Mouse (Mus musculus) hindbrain, embryonic 10.5 days (tissue): ENCODE results near the gene Ifi27. TPM values are rescaled to one million over a fixed set of nuclear protein-coding genes. Genes with fewer than 3 reads are reported as not detected.

Experiments used
- DNase-seq: peaks from one replicate; pipeline ENCODE4 v3.0.0-alpha.2; 2017; ENCODE audit warnings: low spot score
- H3K27ac ChIP-seq: fragments of 300-500 bp; sonication (generic); 2 replicates; pipeline ENCODE4 v1.5.1; 2016; ENCODE audit warnings: mild to moderate bottlenecking, moderate library complexity
- H3K27me3 ChIP-seq: fragments of 300-500 bp; sonication (generic); 2 replicates; pipeline ENCODE4 v1.6.1; 2016; ENCODE audit warnings: mild to moderate bottlenecking; ENCODE audit not compliant: poor library complexity, insufficient read depth, severe bottlenecking
- H3K36me3 ChIP-seq: fragments of 300-500 bp; sonication (generic); 2 replicates; pipeline ENCODE4 v1.6.1; 2016; ENCODE audit warnings: mild to moderate bottlenecking, moderate library complexity
- H3K4me1 ChIP-seq: fragments of 300-500 bp; sonication (generic); replicated peaks from 2 replicates; pipeline ENCODE4 v1.6.1; 2016; ENCODE audit warnings: mild to moderate bottlenecking
- H3K4me3 ChIP-seq: fragments of 300-500 bp; sonication (generic); 2 replicates; pipeline ENCODE4 v1.5.1; 2016; ENCODE audit warnings: mild to moderate bottlenecking, moderate library complexity
- H3K9me3 ChIP-seq: fragments of 300-500 bp; sonication (generic); 2 replicates; pipeline ENCODE4 v1.6.1; 2016; ENCODE audit warnings: mild to moderate bottlenecking, moderate library complexity
- WGBS: fragments of 180-500 bp; shearing (Covaris S2); methylation state at CpG from one replicate; pipeline ENCODE4 v1.1.7; 2016; 5-methylcytosine and 5-hydroxymethylcytosine counted together
- polyA plus RNA-seq: library from polyadenylated mRNA; unstranded; fragments of >200 nt; fragmentation: Nextera tagmentation; extraction: Ambion mirVana; gene quantifications from 2 replicates; pipeline ENCODE4 v1.2.1, GENCODE M21; 2016

Gene Ifi27
- 0.60 and 1.7 TPM in 2 replicates for polyA plus RNA-seq

DNA sequence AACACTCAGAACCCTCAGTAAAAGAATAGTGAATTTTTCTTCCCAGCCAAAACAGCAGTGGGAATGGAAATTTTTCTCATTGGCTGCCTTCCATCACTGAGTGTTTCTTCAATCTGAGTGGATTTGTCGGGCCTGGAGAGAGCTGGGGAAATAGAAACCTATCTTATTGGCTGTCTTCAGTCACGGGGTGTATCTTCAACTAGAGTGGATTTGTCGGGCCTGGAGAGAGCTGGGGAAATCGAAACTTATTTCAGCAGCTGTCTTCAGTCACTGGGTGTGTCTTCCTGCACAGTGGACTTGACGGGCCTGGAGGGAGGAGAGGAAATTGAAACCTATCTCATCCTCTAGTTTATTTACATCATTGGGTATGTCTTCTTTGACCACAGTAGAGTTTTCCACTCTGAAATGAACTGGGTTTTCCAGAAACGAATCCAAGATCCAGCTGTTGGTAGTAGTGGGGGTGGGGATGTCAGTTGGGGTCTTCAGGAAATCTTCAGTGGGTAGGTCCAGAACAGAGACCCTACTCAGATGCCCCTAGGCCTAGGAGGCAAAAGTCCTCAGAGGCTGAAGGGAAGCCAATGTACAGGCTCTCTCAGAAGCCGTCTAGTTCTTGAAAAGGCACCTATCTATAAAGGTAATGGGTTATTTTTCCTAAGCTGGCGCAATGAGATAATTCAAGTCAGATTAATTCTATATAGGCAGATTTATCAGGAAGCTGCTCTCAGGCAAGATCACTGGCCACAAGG, at the start of gene Ifi27:
TSS of gene Ifi27 (plus strand) at position 226 of the 746 bp plus-strand sequence.
- no peaks in the 10 kb centered on the region for H3K4me1 ChIP-seq
- no peaks in the 10 kb centered on the region for H3K27me3 ChIP-seq
- no peak within 1 kb of the TSS for H3K4me3 ChIP-seq
- DNase-seq, result no peak
- no peaks in the 10 kb centered on the region for H3K9me3 ChIP-seq
- no peak within 1 kb of the TSS for H3K27ac ChIP-seq
- H3K36me3 ChIP-seq, result no peaks in the 10 kb centered on the region
- 81% methylated on average over 8 of the region's 8 CpGs for WGBS

DNA sequence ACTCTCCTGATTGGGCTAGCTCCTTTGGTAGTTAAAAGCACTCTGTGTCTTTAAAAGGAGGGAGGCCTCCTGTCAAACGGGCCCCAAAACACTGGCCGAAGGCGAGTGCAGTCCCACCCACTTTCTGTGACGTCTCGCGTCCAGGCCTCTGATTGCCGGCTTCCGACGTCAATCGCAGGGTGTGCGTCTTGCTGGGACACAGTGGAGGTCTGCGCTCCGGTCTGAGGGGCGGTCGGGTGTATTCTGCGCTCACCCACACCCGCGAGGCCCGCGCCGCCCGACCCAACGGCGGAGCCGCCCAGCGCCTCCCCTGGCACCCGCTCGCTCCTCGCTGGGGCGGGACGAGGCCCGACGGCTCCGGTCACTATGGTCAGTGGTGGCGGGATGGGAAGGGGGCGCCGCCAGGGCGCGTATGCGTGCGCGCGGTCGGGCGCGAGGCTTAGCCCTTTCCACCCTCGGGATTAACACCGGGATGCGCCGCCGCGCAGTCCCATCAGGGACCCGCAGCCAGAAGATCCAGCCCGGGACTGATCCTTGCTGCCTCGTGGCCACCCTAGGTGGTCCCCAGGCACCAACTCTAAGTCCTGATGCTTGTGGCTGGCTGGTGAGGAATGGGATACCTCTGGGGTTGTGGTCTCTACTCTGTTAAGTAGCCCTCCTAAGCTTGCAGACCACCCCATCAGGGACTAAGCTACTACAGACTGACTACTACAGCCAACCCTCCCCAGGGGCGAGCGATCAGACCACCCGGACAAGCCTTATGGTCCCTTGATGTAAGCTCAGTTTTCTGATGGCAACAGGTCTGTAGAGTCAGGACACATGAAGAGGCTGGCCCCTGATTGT, 45.3 kb upstream of the Ifi27 start, which contains the start of gene Otub2:
TSS of gene Otub2 (plus strand) at position 178 of the 843 bp plus-strand sequence.
- Histone ChIP-seq H3K27me3 (no peaks in the 10 kb centered on the region), H3K27ac (peak within 1 kb of the TSS; percentile 96), H3K9me3 (no peaks in the 10 kb centered on the region), H3K4me3 (peak within 1 kb of the TSS; percentile 87), H3K36me3 (no peaks in the 10 kb centered on the region), H3K4me1 (peaks cover 30% of the 10 kb centered on the region)
- DNase-seq, result peak; percentile 97
- WGBS, result 1% methylated on average over 58 of the region's 58 CpGs

GRCm38 (mm10) chr12:103389348-103389727, 44.7 kb upstream of the Ifi27 start:
- peak overlapping the region; percentile 96 for H3K27ac ChIP-seq
- no peaks in the 10 kb centered on the region for H3K9me3 ChIP-seq
- 63% methylated on average over 2 of the region's 2 CpGs for WGBS

DNA sequence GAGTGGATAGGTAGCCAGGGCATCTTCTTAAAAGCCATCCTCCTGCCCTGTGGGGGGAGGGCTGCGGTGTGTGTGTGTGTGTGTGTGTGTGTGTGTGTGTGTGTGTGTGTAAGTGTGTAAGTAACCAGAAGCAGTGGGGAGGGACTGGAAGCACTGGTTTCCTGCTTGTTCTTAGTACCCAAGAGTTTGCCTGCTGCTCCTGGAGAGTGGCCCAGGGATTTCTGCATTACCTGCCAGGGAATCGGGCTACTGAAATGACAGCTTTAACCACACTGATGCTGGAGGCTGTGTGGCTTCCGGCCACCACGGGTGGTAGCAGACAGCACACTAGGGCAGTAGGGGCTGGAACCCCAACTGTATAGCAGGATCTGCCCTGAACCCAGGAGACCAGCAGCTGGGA, 44.0 kb upstream of the Ifi27 start:
- Histone ChIP-seq H3K4me3 (no peak overlapping the region), H3K9me3 (no peaks in the 10 kb centered on the region), H3K27ac (no peak overlapping the region), H3K4me1 (peaks cover 34% of the 10 kb centered on the region), H3K36me3 (no peaks in the 10 kb centered on the region), H3K27me3 (no peaks in the 10 kb centered on the region)
- DNase-seq, result no peak
- WGBS, result 78% methylated on average over 4 of the region's 4 CpGs

More at GRCm38 (mm10) chr12:103389348-103389727, 44.7 kb upstream of the Ifi27 start:
- DNase-seq, result no peak
- H3K27me3 ChIP-seq, result no peaks in the 10 kb centered on the region
- no peaks in the 10 kb centered on the region for H3K36me3 ChIP-seq
- peaks cover 34% of the 10 kb centered on the region for H3K4me1 ChIP-seq
- H3K4me3 ChIP-seq, result peak overlapping the region; percentile 87

GRCm38 (mm10) chr12:103391098-103391497, 42.9 kb upstream of the Ifi27 start:
- no peaks in the 10 kb centered on the region for H3K27me3 ChIP-seq
- H3K27ac ChIP-seq, result no peak overlapping the region
- no peaks in the 10 kb centered on the region for H3K36me3 ChIP-seq
- H3K4me3 ChIP-seq, result no peak overlapping the region
- H3K9me3 ChIP-seq, result no peaks in the 10 kb centered on the region
- peaks cover 34% of the 10 kb centered on the region for H3K4me1 ChIP-seq
- 86% methylated on average over 7 of the region's 7 CpGs for WGBS
- no peak for DNase-seq

DNA sequence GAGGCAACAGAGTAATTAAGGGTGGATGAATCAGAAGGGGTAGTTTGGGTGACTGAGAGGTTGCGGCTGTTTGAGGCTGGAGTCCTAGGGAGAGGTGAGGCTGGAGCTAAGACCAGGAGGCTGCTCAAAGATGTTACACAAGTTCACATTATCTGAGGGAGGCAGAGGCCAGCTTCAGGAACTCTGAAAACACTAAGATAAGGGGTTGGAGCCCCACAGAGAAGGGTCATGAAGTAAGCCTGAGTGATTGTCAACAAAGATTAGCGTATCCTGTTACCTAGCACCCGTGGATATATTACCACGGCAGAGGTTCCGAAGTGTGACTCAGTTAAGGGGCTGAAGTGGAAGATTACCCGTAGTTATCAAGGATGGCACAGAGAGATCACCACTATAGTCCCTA, 40.5 kb upstream of the Ifi27 start:
- 58% methylated on average over 6 of the region's 6 CpGs for WGBS
- no peak overlapping the region for H3K4me3 ChIP-seq
- peaks cover 36% of the 10 kb centered on the region for H3K4me1 ChIP-seq
- H3K27me3 ChIP-seq, result no peaks in the 10 kb centered on the region
- DNase-seq, result no peak
- no peaks in the 10 kb centered on the region for H3K36me3 ChIP-seq
- H3K9me3 ChIP-seq, result no peaks in the 10 kb centered on the region
- H3K27ac ChIP-seq, result no peak overlapping the region

- H3K4me3 ChIP-seq, result no peak overlapping the region
- 83% methylated on average over 12 of the region's 12 CpGs for WGBS
- H3K36me3 ChIP-seq, result no peaks in the 10 kb centered on the region
- H3K27ac ChIP-seq, result no peak overlapping the region
- no peaks in the 10 kb centered on the region for H3K9me3 ChIP-seq
- DNase-seq, result no peak
- H3K27me3 ChIP-seq, result no peaks in the 10 kb centered on the region
- peaks cover 23% of the 10 kb centered on the region for H3K4me1 ChIP-seq
These were observed 38.3 kb upstream of the Ifi27 start for GRCm38 (mm10) chr12:103395486-103396275.

DNA sequence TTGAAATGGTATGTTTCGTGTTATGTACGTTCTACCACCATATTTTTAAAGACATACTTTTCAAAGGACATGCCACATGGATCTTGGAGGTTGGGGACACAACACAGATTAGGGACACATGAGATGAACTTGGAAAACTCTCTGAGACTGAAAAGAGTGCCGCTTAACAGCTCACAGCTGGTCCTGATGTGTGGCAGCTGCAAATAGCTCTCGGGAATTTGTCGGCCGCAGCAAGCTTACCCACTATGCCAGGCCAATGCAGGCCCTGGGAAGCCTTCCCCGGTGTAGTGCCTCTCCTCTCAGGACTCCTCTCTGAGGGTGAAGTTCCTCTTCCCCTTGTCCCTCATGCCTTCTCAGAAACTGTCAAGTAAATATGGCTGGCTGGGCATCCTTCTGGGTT, 37.3 kb upstream of the Ifi27 start:
- peaks cover 17% of the 10 kb centered on the region for H3K4me1 ChIP-seq
- H3K4me3 ChIP-seq, result no peak overlapping the region
- H3K27ac ChIP-seq, result no peak overlapping the region
- H3K9me3 ChIP-seq, result no peaks in the 10 kb centered on the region
- H3K36me3 ChIP-seq, result 0 out of 2 replicates have a peak, but pooled peaks cover 4% of the 10 kb centered on the region
- DNase-seq, result no peak
- WGBS, result 85% methylated on average over 7 of the region's 7 CpGs
- H3K27me3 ChIP-seq, result no peaks in the 10 kb centered on the region

GRCm38 (mm10) chr12:103404131-103404530, 29.9 kb upstream of the Ifi27 start:
- Histone ChIP-seq H3K4me3 (no peak overlapping the region), H3K36me3 (peaks cover 72% of the 10 kb centered on the region), H3K4me1 (no peaks in the 10 kb centered on the region), H3K27ac (no peak overlapping the region), H3K9me3 (no peaks in the 10 kb centered on the region), H3K27me3 (no peaks in the 10 kb centered on the region)
- 88% methylated on average over 18 of the region's 18 CpGs for WGBS
- no peak for DNase-seq

GRCm38 (mm10) chr12:103407720-103408119, 26.3 kb upstream of the Ifi27 start, which contains the start of gene 9330161L09Rik:
Gene 9330161L09Rik (minus strand): TSS chr12:103407820.
- H3K36me3 ChIP-seq, result peaks cover 99% of the 10 kb centered on the region
- no peaks in the 10 kb centered on the region for H3K4me1 ChIP-seq
- DNase-seq, result no peak
- 92% methylated on average over 4 of the region's 4 CpGs for WGBS
- no peak within 1 kb of the TSS for H3K4me3 ChIP-seq
- H3K27me3 ChIP-seq, result no peaks in the 10 kb centered on the region
- no peaks in the 10 kb centered on the region for H3K9me3 ChIP-seq
- H3K27ac ChIP-seq, result no peak within 1 kb of the TSS

DNA sequence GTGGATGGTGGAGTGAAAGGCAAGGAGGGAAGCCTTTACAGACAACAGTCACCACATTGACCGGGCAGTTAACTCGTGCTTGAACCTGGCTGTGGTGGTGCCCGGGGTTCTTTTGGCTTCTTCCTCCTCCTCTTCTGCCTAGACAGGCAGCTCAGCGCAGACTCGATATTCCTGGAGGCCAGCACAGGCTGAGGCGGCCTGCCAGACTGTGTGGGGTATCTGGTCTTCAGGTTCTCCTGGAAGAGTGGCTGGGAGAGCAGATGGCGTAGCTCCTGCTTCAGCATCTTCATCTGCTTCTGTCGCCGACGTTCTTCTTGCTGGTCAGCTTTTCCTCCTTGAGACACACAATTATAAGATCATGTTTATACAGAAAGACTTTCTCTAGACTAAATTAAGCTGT, 25.9 kb upstream of the Ifi27 start:
- WGBS, result 95% methylated on average over 10 of the region's 10 CpGs
- Histone ChIP-seq H3K36me3 (peaks cover 99% of the 10 kb centered on the region), H3K4me3 (no peak overlapping the region), H3K9me3 (no peaks in the 10 kb centered on the region), H3K27ac (no peak overlapping the region), H3K27me3 (no peaks in the 10 kb centered on the region), H3K4me1 (no peaks in the 10 kb centered on the region)
- DNase-seq, result no peak

DNA sequence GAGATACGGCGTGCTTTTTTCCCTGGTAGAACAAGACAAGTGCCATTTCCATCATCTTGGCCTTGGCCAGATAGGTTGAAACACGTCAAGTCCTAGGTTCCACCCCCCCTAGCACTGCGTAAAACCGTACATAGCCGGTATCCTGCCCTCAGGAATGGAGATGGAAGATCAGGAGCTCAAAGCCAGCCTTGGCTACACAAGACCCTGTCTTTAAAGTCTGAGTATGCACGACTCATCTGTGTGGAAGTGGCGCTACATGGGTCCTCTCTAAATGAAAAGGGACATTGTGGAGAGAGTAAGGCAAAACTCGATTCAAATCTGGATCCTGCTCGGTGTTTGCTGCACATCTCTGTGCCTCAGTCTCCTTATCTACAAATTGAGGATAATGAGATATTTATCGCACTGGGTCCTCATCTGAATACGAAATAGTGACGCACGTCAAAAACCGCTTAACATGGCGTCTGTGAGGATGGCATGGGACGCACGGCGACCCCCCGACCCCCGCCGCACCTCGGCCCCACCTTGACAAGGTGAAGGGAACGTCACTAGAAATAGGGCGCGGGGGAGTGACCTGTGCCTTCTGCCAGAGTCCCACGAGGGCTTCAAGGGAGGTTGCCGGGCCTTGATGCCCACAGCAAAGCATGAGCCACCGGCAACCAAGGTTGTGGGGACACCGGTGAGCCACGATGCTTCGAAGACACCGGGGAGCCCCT, 8.8 kb upstream of the Ifi27 start:
- 11% methylated on average over 33 of the region's 33 CpGs for WGBS
- peak overlapping the region; percentile 96 for H3K4me3 ChIP-seq
- H3K27ac ChIP-seq, result peak overlapping the region; percentile 91

More for the DNA sequence above, 8.8 kb upstream of the Ifi27 start:
- Histone ChIP-seq H3K4me1 (peaks cover 35% of the 10 kb centered on the region), H3K36me3 (peaks cover 30% of the 10 kb centered on the region), H3K27me3 (no peaks in the 10 kb centered on the region), H3K9me3 (no peaks in the 10 kb centered on the region)
- no peak for DNase-seq
